Mouse (Mus musculus): Measurements from ENCODE around the gene Hist1h1e. TPM values are rescaled to one million over a fixed set of nuclear protein-coding genes. Genes with fewer than 3 reads are reported as not detected.
"Not testable (repeated sequence)": the region's sequence is repeated elsewhere in the genome, so short reads cannot be mapped to it uniquely, and the experiment has no call there.

Gene Hist1h1e
- polyA plus RNA-seq (2014; fragmentation: Nextera tagmentation; extraction: Ambion mirVana): 20.3 and 24.6 TPM in 2 replicates

GRCm38 (mm10) chr13:23622175-23622671, at the start of gene Hist1h1e:
Gene Hist1h1e (minus strand): TSS chr13:23622558.
- H3K27me3 ChIP-seq (ENCODE audit: control insufficient read depth, insufficient read depth, low read length); H3K36me3 ChIP-seq (ENCODE audit: control insufficient read depth, insufficient read depth, low read length); H3K9me3 ChIP-seq (ENCODE audit: control insufficient read depth, low read length); H3K4me1 ChIP-seq (ENCODE audit: control insufficient read depth, insufficient read depth, low read length): not testable (repeated sequence)
- Histone ChIP-seq H3K9ac (ENCODE audit: low read length) (peak within 1 kb of the TSS; percentile 95), H3K4me3 (ENCODE audit: low read depth, low read length) (peak within 1 kb of the TSS; percentile 70), H3K27ac (replicated peaks; ENCODE audit: low read depth, low read length) (peak within 1 kb of the TSS; percentile 99), H3K4me2 (ENCODE audit: low read depth, severe bottlenecking) (peak within 1 kb of the TSS; percentile 94)
- peak; percentile 95 for DNase-seq (ENCODE audit: low spot score)
- under 1% methylated on average over 52 of the region's 53 CpGs for WGBS
- ATAC-seq (ENCODE audit: insufficient number of reproducible peaks, low FRiP score, low TSS enrichment, low read depth): peak; percentile 92

- H3K4me1 ChIP-seq (ENCODE audit: control insufficient read depth, insufficient read depth, low read length): no peaks in the 10 kb centered on the region
- no peaks in the 10 kb centered on the region for H3K27me3 ChIP-seq (ENCODE audit: control insufficient read depth, insufficient read depth, low read length)
- no peak for ATAC-seq (ENCODE audit: insufficient number of reproducible peaks, low FRiP score, low TSS enrichment, low read depth)
- no peak overlapping the region for H3K27ac ChIP-seq (replicated peaks; ENCODE audit: low read depth, low read length)
- no peak overlapping the region for H3K4me3 ChIP-seq (ENCODE audit: low read depth, low read length)
- no peak overlapping the region for H3K4me2 ChIP-seq (ENCODE audit: low read depth, severe bottlenecking)
- H3K36me3 ChIP-seq (ENCODE audit: control insufficient read depth, insufficient read depth, low read length): no peaks in the 10 kb centered on the region
- 93% methylated on average over 3 of the region's 3 CpGs for WGBS
- H3K9me3 ChIP-seq (ENCODE audit: control insufficient read depth, low read length): no peaks in the 10 kb centered on the region
- H3K9ac ChIP-seq (ENCODE audit: low read length): no peak overlapping the region
- DNase-seq (ENCODE audit: low spot score): peak; percentile 7
Measured at GRCm38 (mm10) chr13:23662536-23662935, 40.2 kb upstream of the Hist1h1e start.

GRCm38 (mm10) chr13:23659636-23660366, 37.4 kb upstream of the Hist1h1e start:
- H3K9ac ChIP-seq (ENCODE audit: low read length): no peak overlapping the region
- WGBS: 78% methylated on average over 6 of the region's 6 CpGs
- H3K4me3 ChIP-seq (ENCODE audit: low read depth, low read length): no peak overlapping the region
- no peaks in the 10 kb centered on the region for H3K36me3 ChIP-seq (ENCODE audit: control insufficient read depth, insufficient read depth, low read length)
- no peaks in the 10 kb centered on the region for H3K4me1 ChIP-seq (ENCODE audit: control insufficient read depth, insufficient read depth, low read length)
- no peak overlapping the region for H3K4me2 ChIP-seq (ENCODE audit: low read depth, severe bottlenecking)
- ATAC-seq (ENCODE audit: insufficient number of reproducible peaks, low FRiP score, low TSS enrichment, low read depth) (no peak), DNase-seq (ENCODE audit: low spot score) (peak; percentile 4)
- no peaks in the 10 kb centered on the region for H3K27me3 ChIP-seq (ENCODE audit: control insufficient read depth, insufficient read depth, low read length)
- H3K9me3 ChIP-seq (ENCODE audit: control insufficient read depth, low read length): no peaks in the 10 kb centered on the region
- H3K27ac ChIP-seq (replicated peaks; ENCODE audit: low read depth, low read length): no peak overlapping the region

- H3K4me1 ChIP-seq (ENCODE audit: control insufficient read depth, insufficient read depth, low read length): no peaks in the 10 kb centered on the region
- H3K36me3 ChIP-seq (ENCODE audit: control insufficient read depth, insufficient read depth, low read length): no peaks in the 10 kb centered on the region
- H3K4me2 ChIP-seq (ENCODE audit: low read depth, severe bottlenecking): no peak overlapping the region
- 27% methylated on average over 1 of the region's 1 CpGs for WGBS
- no peaks in the 10 kb centered on the region for H3K9me3 ChIP-seq (ENCODE audit: control insufficient read depth, low read length)
- H3K27me3 ChIP-seq (ENCODE audit: control insufficient read depth, insufficient read depth, low read length): no peaks in the 10 kb centered on the region
- DNase-seq (ENCODE audit: low spot score): no peak
- H3K9ac ChIP-seq (ENCODE audit: low read length): no peak overlapping the region
- no peak for ATAC-seq (ENCODE audit: insufficient number of reproducible peaks, low FRiP score, low TSS enrichment, low read depth)
- no peak overlapping the region for H3K27ac ChIP-seq (replicated peaks; ENCODE audit: low read depth, low read length)
- no peak overlapping the region for H3K4me3 ChIP-seq (ENCODE audit: low read depth, low read length)
Measured at GRCm38 (mm10) chr13:23630653-23631052, 8.3 kb upstream of the Hist1h1e start.

GRCm38 (mm10) chr13:23622861-23623450, 598 bp upstream of the Hist1h1e start:
- H3K4me2 ChIP-seq (ENCODE audit: low read depth, severe bottlenecking): peak overlapping the region; percentile 94
- peak overlapping the region; percentile 95 for H3K9ac ChIP-seq (ENCODE audit: low read length)
- H3K4me1 ChIP-seq (ENCODE audit: control insufficient read depth, insufficient read depth, low read length): peaks cover 4% of the 10 kb centered on the region; the same call in 1 of the 2 replicates
- H3K4me3 ChIP-seq (ENCODE audit: low read depth, low read length): peak overlapping the region; percentile 70
- DNase-seq (ENCODE audit: low spot score) (peak; percentile 32), ATAC-seq (ENCODE audit: insufficient number of reproducible peaks, low FRiP score, low TSS enrichment, low read depth) (no peak)
- H3K36me3 ChIP-seq (ENCODE audit: control insufficient read depth, insufficient read depth, low read length): no peaks in the 10 kb centered on the region
- no peaks in the 10 kb centered on the region for H3K27me3 ChIP-seq (ENCODE audit: control insufficient read depth, insufficient read depth, low read length)
- H3K9me3 ChIP-seq (ENCODE audit: control insufficient read depth, low read length): no peaks in the 10 kb centered on the region
- peak overlapping the region; percentile 99 for H3K27ac ChIP-seq (replicated peaks; ENCODE audit: low read depth, low read length)
- WGBS: 31% methylated on average over 7 of the region's 7 CpGs

- no peaks in the 10 kb centered on the region for H3K9me3 ChIP-seq (ENCODE audit: control insufficient read depth, low read length)
- WGBS: under 1% methylated on average over 18 of the region's 18 CpGs
- peak; percentile 86 for DNase-seq (ENCODE audit: low spot score)
Measured at GRCm38 (mm10) chr13:23621532-23622174, 705 bp downstream of the Hist1h1e start.

GRCm38 (mm10) chr13:23620733-23621531, 1.4 kb downstream of the Hist1h1e start, which contains the start of gene Hist1h2be:
Gene Hist1h2be (minus strand): TSS chr13:23621124.
- WGBS: 1% methylated on average over 27 of the region's 27 CpGs

More at GRCm38 (mm10) chr13:23621532-23622174, 705 bp downstream of the Hist1h1e start:
- ATAC-seq (ENCODE audit: insufficient number of reproducible peaks, low FRiP score, low TSS enrichment, low read depth): peak; percentile 88
- Histone ChIP-seq H3K4me2 (ENCODE audit: low read depth, severe bottlenecking) (peak overlapping the region; percentile 94), H3K4me3 (ENCODE audit: low read depth, low read length) (peak overlapping the region; percentile 70), H3K9ac (ENCODE audit: low read length) (peak overlapping the region; percentile 95), H3K4me1 (ENCODE audit: control insufficient read depth, insufficient read depth, low read length) (peaks cover 4% of the 10 kb centered on the region; the same call in 1 of the 2 replicates), H3K27ac (replicated peaks; ENCODE audit: low read depth, low read length) (peak overlapping the region; percentile 99), H3K27me3 (ENCODE audit: control insufficient read depth, insufficient read depth, low read length) (no peaks in the 10 kb centered on the region), H3K36me3 (ENCODE audit: control insufficient read depth, insufficient read depth, low read length) (no peaks in the 10 kb centered on the region)

More at GRCm38 (mm10) chr13:23620733-23621531, 1.4 kb downstream of the Hist1h1e start, which contains the start of gene Hist1h2be:
- peak within 1 kb of the TSS; percentile 95 for H3K9ac ChIP-seq (ENCODE audit: low read length)
- peak within 1 kb of the TSS; percentile 94 for H3K4me2 ChIP-seq (ENCODE audit: low read depth, severe bottlenecking)
- H3K4me1 ChIP-seq (ENCODE audit: control insufficient read depth, insufficient read depth, low read length): peaks cover 4% of the 10 kb centered on the region; the same call in 1 of the 2 replicates
- H3K27ac ChIP-seq (replicated peaks; ENCODE audit: low read depth, low read length): peak within 1 kb of the TSS; percentile 99
- H3K36me3 ChIP-seq (ENCODE audit: control insufficient read depth, insufficient read depth, low read length): no peaks in the 10 kb centered on the region
- H3K27me3 ChIP-seq (ENCODE audit: control insufficient read depth, insufficient read depth, low read length): no peaks in the 10 kb centered on the region
- ATAC-seq (ENCODE audit: insufficient number of reproducible peaks, low FRiP score, low TSS enrichment, low read depth) (peak; percentile 89), DNase-seq (ENCODE audit: low spot score) (peak; percentile 75)
- no peaks in the 10 kb centered on the region for H3K9me3 ChIP-seq (ENCODE audit: control insufficient read depth, low read length)
- peak within 1 kb of the TSS; percentile 70 for H3K4me3 ChIP-seq (ENCODE audit: low read depth, low read length)

Measured in limb, embryonic 11.5 days (tissue).